Mouse (Mus musculus) ovary, postnatal 14 days (tissue): ENCODE data around the gene Siah1a.

ENCODE experiments used
- DNase-seq: peaks from one replicate; pipeline ENCODE4 v3.0.0; 2022; ENCODE audit warnings: low spot score

The Siah1a gene

GRCm38 (mm10) chr8:86702453-86702852, 43.3 kb downstream of the Siah1a start:
- DNase-seq = no peak

- DNase-seq = no peak
Observed at GRCm38 (mm10) chr8:86699471-86699870, 46.3 kb downstream of the Siah1a start.

- no peak for DNase-seq
Observed at GRCm38 (mm10) chr8:86698811-86699421, 46.8 kb downstream of the Siah1a start.

GRCm38 (mm10) chr8:86695703-86696102, 50.0 kb downstream of the Siah1a start:
- DNase-seq = no peak

- no peak for DNase-seq
Observed at GRCm38 (mm10) chr8:86694011-86694410, 51.7 kb downstream of the Siah1a start.

GRCm38 (mm10) chr8:86692107-86692506, 53.6 kb downstream of the Siah1a start:
- no peak for DNase-seq

GRCm38 (mm10) chr8:86686629-86687028, 59.1 kb downstream of the Siah1a start:
- no peak for DNase-seq
